Mouse (Mus musculus): ENCODE results near the gene Sorbs1. TPM values are rescaled to one million over a fixed set of nuclear protein-coding genes. Genes with fewer than 3 reads are reported as not detected.

The Sorbs1 gene
- polyA plus RNA-seq, 1 experiment from 2014 or later, result 84.6 TPM

DNA sequence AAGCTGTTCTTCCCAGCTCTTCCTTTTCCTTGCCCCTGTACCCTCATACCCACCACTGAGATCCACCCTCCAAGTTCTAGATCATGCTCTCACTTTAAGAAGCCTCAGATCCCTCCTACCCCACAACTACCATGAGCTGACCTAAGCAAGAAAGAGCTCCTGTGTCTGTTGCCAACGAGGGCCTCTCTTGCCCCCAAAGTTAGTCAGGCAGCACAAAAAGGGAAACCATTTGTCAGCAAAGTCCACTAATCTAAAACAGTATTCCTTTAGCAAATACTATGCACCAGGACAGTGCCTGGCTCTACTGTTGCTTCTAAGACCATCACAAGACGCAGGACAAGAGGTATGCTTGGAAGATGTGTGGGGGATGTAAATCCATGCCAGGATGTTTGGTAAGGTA, 106.4 kb downstream of the Sorbs1 start:
- H3K4me2 ChIP-seq (ENCODE audit: low read length), result no peak overlapping the region

DNA sequence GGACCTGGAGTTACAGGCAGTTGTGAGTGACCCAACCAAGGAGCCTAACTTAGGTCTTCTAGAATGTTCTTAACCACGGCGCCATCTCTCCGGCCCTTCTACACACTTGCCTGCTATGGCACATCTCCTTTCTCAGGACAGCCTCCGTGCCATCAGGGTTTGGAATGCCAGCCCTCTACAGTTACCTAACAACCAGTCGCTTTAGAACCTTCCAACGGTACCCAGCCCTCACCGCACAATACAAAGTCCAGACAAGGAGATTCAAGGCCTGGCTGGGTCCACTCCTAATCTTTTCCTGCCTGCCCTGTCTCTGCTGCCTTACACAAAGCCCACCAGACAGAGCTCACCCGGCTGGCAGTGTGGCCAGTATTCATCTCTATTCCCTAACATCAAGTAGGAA, 106.9 kb downstream of the Sorbs1 start:
- Histone ChIP-seq H3K9ac (ENCODE audit: low read depth, low read length) (no peak overlapping the region), H3K36me3 (ENCODE audit: control insufficient read depth, insufficient read depth, low read length) (no peaks in the 10 kb centered on the region), H3K9me3 (replicated peaks; ENCODE audit: control insufficient read depth, low read length, poor library complexity, severe bottlenecking) (no peaks in the 10 kb centered on the region), H3K4me2 (ENCODE audit: low read length) (no peak overlapping the region), H3K27ac (ENCODE audit: low read length) (no peak overlapping the region), H3K4me3 (ENCODE audit: low read depth, low read length) (no peak overlapping the region), H3K27me3 (ENCODE audit: control insufficient read depth, insufficient read depth, low read depth, low read length) (no peaks in the 10 kb centered on the region), H3K4me1 (ENCODE audit: control insufficient read depth, insufficient read depth, low read length) (peaks cover 3% of the 10 kb centered on the region; the same call in 1 of the 2 replicates)
- no peak for ATAC-seq
- 95% methylated on average over 8 of the region's 8 CpGs for WGBS

More for the DNA sequence above, 106.4 kb downstream of the Sorbs1 start:
- Histone ChIP-seq H3K4me3 (ENCODE audit: low read depth, low read length) (no peak overlapping the region), H3K27ac (ENCODE audit: low read length) (no peak overlapping the region), H3K9me3 (replicated peaks; ENCODE audit: control insufficient read depth, low read length, poor library complexity, severe bottlenecking) (no peaks in the 10 kb centered on the region), H3K27me3 (ENCODE audit: control insufficient read depth, insufficient read depth, low read depth, low read length) (no peaks in the 10 kb centered on the region), H3K36me3 (ENCODE audit: control insufficient read depth, insufficient read depth, low read length) (no peaks in the 10 kb centered on the region), H3K9ac (ENCODE audit: low read depth, low read length) (no peak overlapping the region), H3K4me1 (ENCODE audit: control insufficient read depth, insufficient read depth, low read length) (peaks cover 3% of the 10 kb centered on the region; the same call in 1 of the 2 replicates)
- no peak for ATAC-seq
- WGBS, result 90% methylated on average over 2 of the region's 2 CpGs

DNA sequence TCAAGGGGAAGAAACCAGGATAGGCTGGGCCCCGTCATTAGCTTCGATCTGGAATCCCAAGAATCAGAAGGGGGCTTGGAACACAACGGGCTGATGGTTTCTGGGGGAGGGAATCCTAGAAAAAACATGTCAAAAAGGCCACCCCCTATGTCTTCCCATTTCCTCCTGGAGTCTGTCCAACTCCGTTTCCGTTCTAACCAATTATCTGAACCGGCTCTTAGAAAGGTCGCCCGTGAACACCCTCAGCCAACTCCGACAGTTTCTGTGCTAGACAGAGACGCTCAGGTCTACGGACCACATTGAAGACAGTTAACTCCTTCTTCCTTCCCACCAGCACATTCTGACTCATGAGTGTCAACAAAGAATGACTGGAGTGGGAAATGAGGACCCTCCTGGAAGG, 107.8 kb downstream of the Sorbs1 start:
- no peak for ATAC-seq
- no peaks in the 10 kb centered on the region for H3K4me1 ChIP-seq (ENCODE audit: control insufficient read depth, insufficient read depth, low read length)
- H3K9ac ChIP-seq (ENCODE audit: low read depth, low read length), result no peak overlapping the region
- H3K27ac ChIP-seq (ENCODE audit: low read length), result no peak overlapping the region
- H3K36me3 ChIP-seq (ENCODE audit: control insufficient read depth, insufficient read depth, low read length), result no peaks in the 10 kb centered on the region; the same call in 1 of the 2 replicates
- no peak overlapping the region for H3K4me3 ChIP-seq (ENCODE audit: low read depth, low read length)
- H3K4me2 ChIP-seq (ENCODE audit: low read length), result no peak overlapping the region
- H3K9me3 ChIP-seq (replicated peaks; ENCODE audit: control insufficient read depth, low read length, poor library complexity, severe bottlenecking), result no peaks in the 10 kb centered on the region
- H3K27me3 ChIP-seq (ENCODE audit: control insufficient read depth, insufficient read depth, low read depth, low read length), result no peaks in the 10 kb centered on the region
- WGBS, result 85% methylated on average over 11 of the region's 11 CpGs

DNA sequence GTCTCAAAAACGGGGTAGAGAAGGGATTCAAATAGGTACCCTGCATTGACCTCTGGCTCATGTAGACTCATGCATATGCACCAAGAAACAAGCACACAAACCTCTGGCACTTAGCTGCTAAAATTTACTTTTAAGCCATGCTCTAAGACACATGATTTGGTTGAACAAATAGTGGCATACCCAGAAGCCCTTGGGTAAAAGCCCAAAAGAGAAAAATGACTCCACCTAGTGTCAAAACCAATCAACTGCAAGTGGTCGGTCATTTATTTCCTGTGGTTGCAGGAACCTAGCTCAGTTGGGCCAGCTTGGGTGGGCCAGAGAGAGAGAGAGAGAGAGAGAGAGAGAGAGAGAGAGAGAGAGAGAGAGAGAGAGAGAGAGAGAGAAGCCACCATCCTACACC, 109.0 kb downstream of the Sorbs1 start:
- Histone ChIP-seq H3K4me2 (ENCODE audit: low read length) (no peak overlapping the region), H3K36me3 (ENCODE audit: control insufficient read depth, insufficient read depth, low read length) (no peaks in the 10 kb centered on the region; the same call in 1 of the 2 replicates), H3K27me3 (ENCODE audit: control insufficient read depth, insufficient read depth, low read depth, low read length) (no peaks in the 10 kb centered on the region), H3K4me1 (ENCODE audit: control insufficient read depth, insufficient read depth, low read length) (no peaks in the 10 kb centered on the region), H3K4me3 (ENCODE audit: low read depth, low read length) (no peak overlapping the region), H3K9me3 (replicated peaks; ENCODE audit: control insufficient read depth, low read length, poor library complexity, severe bottlenecking) (no peaks in the 10 kb centered on the region), H3K27ac (ENCODE audit: low read length) (no peak overlapping the region), H3K9ac (ENCODE audit: low read depth, low read length) (no peak overlapping the region)
- no peak for ATAC-seq
- 74% methylated on average over 2 of the region's 2 CpGs for WGBS

DNA sequence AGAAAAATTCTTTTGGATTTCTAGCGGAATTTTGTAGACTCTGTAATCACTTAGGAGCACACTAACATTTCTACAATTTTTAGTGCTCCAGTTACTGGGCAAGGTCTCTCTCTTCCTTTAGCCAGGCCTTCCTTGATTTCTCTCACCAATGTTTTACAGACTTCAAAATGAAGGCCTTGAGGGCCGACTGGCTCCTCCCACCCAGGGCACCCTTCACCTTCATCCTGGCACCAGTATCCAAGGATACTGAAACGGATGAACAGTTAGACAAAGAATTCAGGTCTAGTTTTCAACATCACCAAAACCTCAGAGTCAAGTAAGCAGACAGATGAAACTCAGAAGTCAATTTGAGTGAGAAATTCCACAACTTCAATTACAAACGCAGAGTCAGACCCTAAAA, 109.6 kb downstream of the Sorbs1 start:
- 84% methylated on average over 4 of the region's 4 CpGs for WGBS
- Histone ChIP-seq H3K4me3 (ENCODE audit: low read depth, low read length) (no peak overlapping the region), H3K4me2 (ENCODE audit: low read length) (no peak overlapping the region), H3K9me3 (replicated peaks; ENCODE audit: control insufficient read depth, low read length, poor library complexity, severe bottlenecking) (no peaks in the 10 kb centered on the region), H3K27ac (ENCODE audit: low read length) (no peak overlapping the region), H3K9ac (ENCODE audit: low read depth, low read length) (no peak overlapping the region), H3K4me1 (ENCODE audit: control insufficient read depth, insufficient read depth, low read length) (no peaks in the 10 kb centered on the region), H3K27me3 (ENCODE audit: control insufficient read depth, insufficient read depth, low read depth, low read length) (no peaks in the 10 kb centered on the region), H3K36me3 (ENCODE audit: control insufficient read depth, insufficient read depth, low read length) (no peaks in the 10 kb centered on the region; the same call in 1 of the 2 replicates)
- ATAC-seq, result no peak

DNA sequence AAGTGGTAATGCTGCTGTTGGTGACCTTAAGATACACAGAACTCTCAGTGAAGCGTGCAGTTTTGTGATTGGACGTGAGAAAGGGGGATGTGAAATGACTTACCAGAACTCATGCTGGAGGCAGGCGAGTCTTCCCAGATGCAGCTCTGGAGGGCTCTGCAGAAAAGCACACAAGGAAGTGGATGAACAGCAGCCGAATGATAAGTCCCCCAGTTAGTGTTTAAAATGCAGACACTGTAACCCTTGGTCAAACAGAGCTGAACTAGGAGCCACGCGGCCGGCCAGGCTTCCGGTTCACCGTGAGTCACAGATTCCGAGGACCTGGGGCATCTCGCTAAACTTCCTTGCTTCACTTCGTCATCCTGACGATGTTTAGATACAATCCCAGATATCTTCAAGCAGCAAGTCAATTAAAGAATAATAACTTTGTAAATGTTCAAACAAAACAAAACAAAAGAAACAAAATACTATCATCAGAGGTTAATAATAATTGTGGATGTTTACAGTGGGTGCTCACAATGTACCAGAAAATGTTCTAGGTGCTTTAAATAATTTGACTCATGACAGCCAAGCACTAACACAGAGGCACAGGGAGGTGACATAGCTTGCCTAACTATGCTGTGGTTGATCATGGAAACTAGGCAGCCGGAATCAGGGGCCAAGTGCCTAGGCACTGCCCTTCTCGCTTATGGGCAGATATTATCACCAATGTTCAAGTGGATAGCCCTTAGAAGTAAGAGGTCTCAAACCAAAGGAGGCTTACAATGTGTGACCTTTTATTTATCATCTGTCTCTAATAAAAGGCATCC, 111.2 kb downstream of the Sorbs1 start:
- ATAC-seq, result no peak
- Histone ChIP-seq H3K36me3 (ENCODE audit: control insufficient read depth, insufficient read depth, low read length) (no peaks in the 10 kb centered on the region; the same call in 1 of the 2 replicates), H3K4me2 (ENCODE audit: low read length) (no peak overlapping the region), H3K9me3 (replicated peaks; ENCODE audit: control insufficient read depth, low read length, poor library complexity, severe bottlenecking) (no peaks in the 10 kb centered on the region), H3K27me3 (ENCODE audit: control insufficient read depth, insufficient read depth, low read depth, low read length) (no peaks in the 10 kb centered on the region), H3K4me3 (ENCODE audit: low read depth, low read length) (no peak overlapping the region), H3K4me1 (ENCODE audit: control insufficient read depth, insufficient read depth, low read length) (no peaks in the 10 kb centered on the region), H3K27ac (ENCODE audit: low read length) (no peak overlapping the region), H3K9ac (ENCODE audit: low read depth, low read length) (no peak overlapping the region)
- 81% methylated on average over 15 of the region's 15 CpGs for WGBS

DNA sequence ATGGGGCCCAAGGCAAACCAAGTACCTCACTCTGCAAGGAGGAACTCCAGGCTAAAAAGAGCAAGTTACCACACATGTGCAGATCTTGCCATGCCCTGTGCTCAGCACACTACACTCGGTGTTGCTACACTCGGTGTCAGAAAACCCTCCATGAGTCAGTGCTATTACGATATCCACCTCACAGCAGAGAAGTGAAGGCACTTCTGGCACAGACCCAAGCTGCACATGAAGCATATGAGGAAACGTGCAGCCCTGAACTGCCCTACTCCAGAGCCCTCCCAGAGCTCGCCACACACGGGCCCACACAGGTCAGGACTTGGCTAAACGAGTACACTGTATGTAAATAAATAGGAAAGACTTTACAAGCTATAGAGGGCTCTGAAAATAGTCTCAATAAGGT, 112.4 kb downstream of the Sorbs1 start:
- ATAC-seq, result no peak
- H3K9ac ChIP-seq (ENCODE audit: low read depth, low read length), result no peak overlapping the region
- WGBS, result 82% methylated on average over 7 of the region's 7 CpGs
- no peaks in the 10 kb centered on the region for H3K9me3 ChIP-seq (replicated peaks; ENCODE audit: control insufficient read depth, low read length, poor library complexity, severe bottlenecking)
- no peak overlapping the region for H3K4me2 ChIP-seq (ENCODE audit: low read length)
- no peaks in the 10 kb centered on the region; the same call in 1 of the 2 replicates for H3K36me3 ChIP-seq (ENCODE audit: control insufficient read depth, insufficient read depth, low read length)
- no peaks in the 10 kb centered on the region for H3K27me3 ChIP-seq (ENCODE audit: control insufficient read depth, insufficient read depth, low read depth, low read length)
- H3K4me3 ChIP-seq (ENCODE audit: low read depth, low read length), result no peak overlapping the region
- no peak overlapping the region for H3K27ac ChIP-seq (ENCODE audit: low read length)
- no peaks in the 10 kb centered on the region for H3K4me1 ChIP-seq (ENCODE audit: control insufficient read depth, insufficient read depth, low read length)

DNA sequence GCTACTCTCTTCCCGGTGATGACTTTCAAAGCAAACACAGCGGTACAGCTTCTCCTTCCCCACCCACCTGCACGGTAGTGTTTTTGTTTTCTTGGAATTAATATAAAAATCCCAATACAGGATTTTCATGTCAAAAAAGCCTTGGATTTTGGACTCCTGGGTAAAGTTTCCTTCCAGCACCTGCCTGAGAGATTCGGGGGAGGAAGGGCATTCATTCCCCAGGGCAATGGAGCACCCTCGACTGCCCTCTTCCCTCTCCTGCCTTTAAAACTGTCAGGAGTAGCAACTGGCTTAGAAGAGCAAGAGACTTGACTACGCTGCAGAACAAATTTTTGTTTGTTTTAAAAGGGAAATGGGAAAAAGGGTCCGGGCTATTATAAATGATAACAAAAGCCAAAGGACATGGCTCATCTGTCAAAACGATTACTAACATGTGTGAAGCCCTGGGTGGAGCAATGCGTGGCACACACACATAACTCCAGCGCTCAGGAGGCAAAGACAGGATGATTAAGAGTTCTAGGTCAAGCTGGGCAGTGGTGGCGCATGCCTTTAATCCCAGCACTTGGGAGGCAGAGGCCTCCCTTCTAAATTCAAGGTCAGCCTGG, 113.1 kb downstream of the Sorbs1 start:
- H3K4me3 ChIP-seq (ENCODE audit: low read depth, low read length), result no peak overlapping the region
- H3K4me2 ChIP-seq (ENCODE audit: low read length), result no peak overlapping the region
- no peak overlapping the region for H3K27ac ChIP-seq (ENCODE audit: low read length)
- H3K9ac ChIP-seq (ENCODE audit: low read depth, low read length), result no peak overlapping the region
- H3K4me1 ChIP-seq (ENCODE audit: control insufficient read depth, insufficient read depth, low read length), result peaks cover 2% of the 10 kb centered on the region; the same call in 1 of the 2 replicates
- no peaks in the 10 kb centered on the region; the same call in 1 of the 2 replicates for H3K36me3 ChIP-seq (ENCODE audit: control insufficient read depth, insufficient read depth, low read length)
- no peaks in the 10 kb centered on the region for H3K27me3 ChIP-seq (ENCODE audit: control insufficient read depth, insufficient read depth, low read depth, low read length)
- 74% methylated on average over 11 of the region's 11 CpGs for WGBS
- no peak for ATAC-seq
- no peaks in the 10 kb centered on the region for H3K9me3 ChIP-seq (replicated peaks; ENCODE audit: control insufficient read depth, low read length, poor library complexity, severe bottlenecking)

Data from midbrain, embryonic 16.5 days (tissue).